Mouse (Mus musculus): ENCODE measurements around the gene Tmem232. TPM values are rescaled to one million over a fixed set of nuclear protein-coding genes. Genes with fewer than 3 reads are reported as not detected.

Gene Tmem232
- 0.07 TPM in 2 replicates for polyA plus RNA-seq (2012; rRNA removed)

DNA sequence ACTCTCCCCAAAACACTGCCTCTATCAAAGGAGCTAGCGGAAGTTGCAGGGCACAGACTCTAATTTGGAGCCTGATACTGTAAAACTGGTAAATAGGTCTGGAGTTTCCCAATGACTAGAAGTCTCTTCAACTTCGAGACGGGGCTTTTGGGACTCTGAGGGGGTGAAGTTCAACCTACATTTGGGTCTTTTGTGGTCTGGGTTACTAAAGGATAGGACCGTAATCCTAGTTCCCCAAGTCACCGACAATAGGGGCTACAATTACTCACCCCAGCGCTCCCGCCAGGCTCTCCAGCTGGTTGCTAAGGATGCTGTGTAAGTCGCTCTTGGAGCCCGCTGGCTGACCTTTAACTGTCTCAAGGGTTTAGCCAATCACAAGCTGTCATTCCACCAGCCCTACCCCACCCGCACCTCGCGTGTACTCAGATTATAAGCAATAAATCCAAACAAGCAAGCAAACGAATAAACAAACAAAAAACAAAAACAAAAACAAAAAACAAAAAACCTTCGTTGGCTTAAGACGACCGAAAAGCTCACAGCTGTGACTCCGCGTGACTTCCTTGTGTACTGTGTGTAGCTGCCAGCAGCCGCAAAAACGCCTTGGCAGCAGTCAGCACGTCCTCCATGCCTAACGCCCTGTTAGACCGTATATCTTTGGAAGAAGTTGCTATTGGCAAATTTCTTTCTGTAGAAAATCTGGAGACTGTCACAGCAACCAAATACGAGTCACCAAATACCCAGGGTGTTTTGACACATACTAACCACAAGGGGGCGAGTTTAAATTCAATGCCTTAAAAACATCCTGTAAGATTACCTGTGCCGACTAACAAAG, at the start of gene Tmem232:
Tmem232 (minus strand) TSS at position 342 of the 832 bp plus-strand sequence.

Other genes starting within 250 kb of the Tmem232 start
- 62.7 and 66.4 TPM in 2 replicates for gene Vapa, start 72.8 kb upstream of the Tmem232 start, polyA plus RNA-seq (2012; rRNA removed)
- gene Txndc2, start 101.4 kb upstream of the Tmem232 start, polyA plus RNA-seq (2012; rRNA removed), result 0.06 and 0.15 TPM in 2 replicates
- gene Rab31, start 232.0 kb upstream of the Tmem232 start, polyA plus RNA-seq (2012; rRNA removed), result 34.7 and 42.3 TPM in 2 replicates
- gene Ppp4r1, start 241.8 kb upstream of the Tmem232 start, polyA plus RNA-seq (2012; rRNA removed), result 83.8 and 109 TPM in 2 replicates